Mouse (Mus musculus): ENCODE data around the gene Dazap2. TPM values are rescaled to one million over a fixed set of nuclear protein-coding genes. Genes with fewer than 3 reads are reported as not detected.

Dazap2 gene
- polyA plus RNA-seq, 1 experiment from 2014 or later: 130 TPM

- WGBS: 64% methylated on average over 11 of the region's 16 CpGs
These were observed 26.2 kb downstream of the Dazap2 start for GRCm38 (mm10) chr15:100641226-100641810.

GRCm38 (mm10) chr15:100642451-100642850 lies 27.3 kb downstream of the Dazap2 start:
- Histone ChIP-seq H3K9me3 (no peaks in the 10 kb centered on the region), H3K4me1 (0 out of 2 replicates have a peak, but pooled peaks cover under 1% of the 10 kb centered on the region), H3K9ac (no peak overlapping the region), H3K36me3 (no peaks in the 10 kb centered on the region), H3K27me3 (peaks cover 15% of the 10 kb centered on the region), H3K27ac (no peak overlapping the region), H3K4me3 (no peak overlapping the region), H3K4me2 (replicated peaks) (no peak overlapping the region)
- no peak for ATAC-seq (ENCODE audit: insufficient number of reproducible peaks, insufficient read depth, low FRiP score, low TSS enrichment)
- WGBS: 88% methylated on average over 7 of the region's 7 CpGs

More at GRCm38 (mm10) chr15:100641226-100641810, 26.2 kb downstream of the Dazap2 start:
- peaks cover 11% of the 10 kb centered on the region; the same call in 1 of the 2 replicates for H3K4me1 ChIP-seq
- no peak overlapping the region for H3K4me2 ChIP-seq (replicated peaks)
- no peak overlapping the region for H3K4me3 ChIP-seq
- ATAC-seq (ENCODE audit: insufficient number of reproducible peaks, insufficient read depth, low FRiP score, low TSS enrichment): no peak
- no peak overlapping the region for H3K9ac ChIP-seq
- no peaks in the 10 kb centered on the region for H3K9me3 ChIP-seq
- H3K36me3 ChIP-seq: no peaks in the 10 kb centered on the region
- H3K27me3 ChIP-seq: peaks cover 26% of the 10 kb centered on the region
- H3K27ac ChIP-seq: no peak overlapping the region

DNA sequence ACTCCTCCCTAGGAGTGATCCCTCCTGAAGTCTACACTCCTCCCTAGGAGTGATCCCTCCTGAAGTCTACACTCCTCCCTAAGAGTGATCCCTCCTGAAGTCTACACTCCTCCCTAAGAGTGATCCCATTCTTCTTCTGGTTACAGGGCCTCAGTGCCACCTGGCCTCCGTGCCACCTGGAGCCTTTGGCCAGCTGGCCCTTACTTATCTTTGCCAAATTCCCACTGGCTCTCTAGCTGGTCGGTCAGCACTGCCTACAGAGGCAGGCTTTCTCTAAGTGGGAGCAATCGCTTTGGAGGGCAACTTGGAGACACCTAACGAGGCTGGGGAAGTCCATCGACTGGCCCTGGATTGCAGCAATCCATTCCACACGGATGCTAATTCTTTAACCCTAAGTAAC lies 31.0 kb downstream of the Dazap2 start:
- Histone ChIP-seq H3K4me1 (no peaks in the 10 kb centered on the region), H3K4me3 (no peak overlapping the region), H3K27me3 (no peaks in the 10 kb centered on the region), H3K9ac (no peak overlapping the region), H3K9me3 (no peaks in the 10 kb centered on the region), H3K27ac (no peak overlapping the region), H3K36me3 (no peaks in the 10 kb centered on the region), H3K4me2 (replicated peaks) (no peak overlapping the region)
- 76% methylated on average over 6 of the region's 6 CpGs for WGBS
- no peak for ATAC-seq (ENCODE audit: insufficient number of reproducible peaks, insufficient read depth, low FRiP score, low TSS enrichment)

GRCm38 (mm10) chr15:100650111-100650510 lies 35.0 kb downstream of the Dazap2 start:
- H3K4me2 ChIP-seq (replicated peaks): no peak overlapping the region
- 0 out of 2 replicates have a peak, but pooled peaks cover 5% of the 10 kb centered on the region for H3K27me3 ChIP-seq
- no peak for ATAC-seq (ENCODE audit: insufficient number of reproducible peaks, insufficient read depth, low FRiP score, low TSS enrichment)
- 83% methylated on average over 10 of the region's 10 CpGs for WGBS
- H3K4me3 ChIP-seq: no peak overlapping the region
- no peak overlapping the region for H3K9ac ChIP-seq
- no peak overlapping the region for H3K27ac ChIP-seq
- no peaks in the 10 kb centered on the region for H3K9me3 ChIP-seq
- H3K36me3 ChIP-seq: no peaks in the 10 kb centered on the region
- no peaks in the 10 kb centered on the region for H3K4me1 ChIP-seq

GRCm38 (mm10) chr15:100651610-100652009 lies 36.5 kb downstream of the Dazap2 start:
- WGBS: 76% methylated on average over 9 of the region's 9 CpGs
- H3K27ac ChIP-seq: no peak overlapping the region
- ATAC-seq (ENCODE audit: insufficient number of reproducible peaks, insufficient read depth, low FRiP score, low TSS enrichment): no peak
- H3K4me3 ChIP-seq: no peak overlapping the region
- H3K27me3 ChIP-seq: 0 out of 2 replicates have a peak, but pooled peaks cover 5% of the 10 kb centered on the region
- no peak overlapping the region for H3K9ac ChIP-seq
- H3K4me1 ChIP-seq: no peaks in the 10 kb centered on the region
- H3K9me3 ChIP-seq: no peaks in the 10 kb centered on the region
- H3K36me3 ChIP-seq: no peaks in the 10 kb centered on the region
- no peak overlapping the region for H3K4me2 ChIP-seq (replicated peaks)

- no peak for ATAC-seq (ENCODE audit: insufficient number of reproducible peaks, insufficient read depth, low FRiP score, low TSS enrichment)
- H3K4me1 ChIP-seq: no peaks in the 10 kb centered on the region
- H3K4me3 ChIP-seq: no peak overlapping the region
- H3K36me3 ChIP-seq: no peaks in the 10 kb centered on the region
- H3K9ac ChIP-seq: no peak overlapping the region
- no peaks in the 10 kb centered on the region for H3K9me3 ChIP-seq
- H3K27ac ChIP-seq: no peak overlapping the region
- WGBS: 65% methylated on average over 1 of the region's 1 CpGs
- 0 out of 2 replicates have a peak, but pooled peaks cover 5% of the 10 kb centered on the region for H3K27me3 ChIP-seq
- H3K4me2 ChIP-seq (replicated peaks): no peak overlapping the region
These were observed 39.1 kb downstream of the Dazap2 start for GRCm38 (mm10) chr15:100654271-100654670.

DNA sequence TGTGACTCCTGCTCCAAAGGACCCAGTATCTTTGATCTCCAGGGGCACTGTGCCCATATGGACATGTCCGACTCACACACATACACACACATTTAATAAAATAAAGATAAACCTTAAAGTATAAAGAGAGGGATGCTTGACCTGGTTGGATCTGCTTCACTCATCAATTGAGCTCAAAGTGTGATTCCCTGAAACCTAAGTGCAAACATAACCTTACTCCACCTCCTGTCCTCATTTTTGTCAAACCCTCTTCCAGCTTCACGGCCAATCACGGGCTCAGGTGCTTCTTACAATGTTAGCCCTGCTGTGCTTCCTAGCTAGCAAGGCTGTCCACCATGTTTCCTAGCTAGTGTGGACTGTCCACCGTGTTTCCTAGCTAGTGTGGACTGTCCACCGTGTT lies 40.1 kb downstream of the Dazap2 start:
- Histone ChIP-seq H3K4me1 (no peaks in the 10 kb centered on the region), H3K27ac (no peak overlapping the region), H3K27me3 (0 out of 2 replicates have a peak, but pooled peaks cover 5% of the 10 kb centered on the region), H3K36me3 (no peaks in the 10 kb centered on the region), H3K4me3 (no peak overlapping the region), H3K9ac (no peak overlapping the region), H3K9me3 (no peaks in the 10 kb centered on the region), H3K4me2 (replicated peaks) (no peak overlapping the region)
- no peak for ATAC-seq (ENCODE audit: insufficient number of reproducible peaks, insufficient read depth, low FRiP score, low TSS enrichment)
- WGBS: 85% methylated on average over 5 of the region's 5 CpGs

DNA sequence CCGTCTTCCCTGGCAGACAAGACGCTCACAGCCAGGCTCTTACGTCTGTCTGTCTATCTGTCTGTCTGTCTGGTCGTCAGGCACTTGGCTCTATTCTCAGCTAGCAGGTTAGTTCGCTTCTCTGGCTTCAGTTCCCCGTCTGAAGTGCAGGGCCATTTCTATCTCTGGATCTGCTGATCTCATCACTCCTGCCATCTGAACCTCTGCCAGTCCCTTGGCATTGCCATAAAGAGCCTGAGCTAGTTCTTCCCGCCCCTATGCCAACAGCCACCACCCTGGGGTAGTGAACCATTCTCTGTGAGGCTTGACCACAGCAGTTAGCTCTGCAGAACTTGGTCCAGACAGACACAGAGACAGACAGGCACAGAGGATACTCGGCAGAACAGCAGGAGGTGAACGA lies 45.2 kb downstream of the Dazap2 start:
- no peaks in the 10 kb centered on the region for H3K4me1 ChIP-seq
- no peak overlapping the region for H3K9ac ChIP-seq

DNA sequence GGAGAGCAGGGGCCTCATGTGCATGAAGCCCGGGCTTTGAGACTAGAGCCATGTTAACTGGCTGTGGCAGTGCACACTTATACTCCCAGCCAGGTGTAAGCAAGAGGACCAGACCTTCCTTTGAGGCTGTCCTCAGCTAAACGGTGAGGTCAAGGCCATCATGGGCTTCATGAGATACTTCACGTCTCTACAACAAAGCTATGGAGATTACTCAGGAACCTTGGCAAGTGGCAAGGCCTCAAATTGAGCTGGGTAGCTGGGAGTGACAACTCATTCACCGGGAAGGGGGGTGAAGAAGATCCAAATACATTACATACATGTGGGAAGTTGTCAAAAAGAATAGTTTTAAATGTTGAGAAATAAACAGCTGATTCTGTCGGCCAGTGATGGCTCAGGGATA lies 45.7 kb downstream of the Dazap2 start:
- no peak overlapping the region for H3K9ac ChIP-seq
- no peaks in the 10 kb centered on the region for H3K4me1 ChIP-seq
- no peaks in the 10 kb centered on the region for H3K36me3 ChIP-seq
- 89% methylated on average over 5 of the region's 5 CpGs for WGBS
- no peak overlapping the region for H3K4me2 ChIP-seq (replicated peaks)
- no peaks in the 10 kb centered on the region for H3K9me3 ChIP-seq
- no peak overlapping the region for H3K4me3 ChIP-seq
- H3K27ac ChIP-seq: no peak overlapping the region
- H3K27me3 ChIP-seq: no peaks in the 10 kb centered on the region
- ATAC-seq (ENCODE audit: insufficient number of reproducible peaks, insufficient read depth, low FRiP score, low TSS enrichment): no peak

More for the DNA sequence above, 45.2 kb downstream of the Dazap2 start:
- H3K4me3 ChIP-seq: no peak overlapping the region
- H3K4me2 ChIP-seq (replicated peaks): no peak overlapping the region
- no peaks in the 10 kb centered on the region for H3K9me3 ChIP-seq
- no peaks in the 10 kb centered on the region for H3K36me3 ChIP-seq
- no peak overlapping the region for H3K27ac ChIP-seq
- 84% methylated on average over 9 of the region's 9 CpGs for WGBS
- no peak for ATAC-seq (ENCODE audit: insufficient number of reproducible peaks, insufficient read depth, low FRiP score, low TSS enrichment)
- no peaks in the 10 kb centered on the region for H3K27me3 ChIP-seq

- WGBS: 78% methylated on average over 9 of the region's 9 CpGs
- no peak overlapping the region for H3K9ac ChIP-seq
- no peak overlapping the region for H3K27ac ChIP-seq
- no peaks in the 10 kb centered on the region for H3K36me3 ChIP-seq
- 0 out of 2 replicates have a peak, but pooled peaks cover 2% of the 10 kb centered on the region for H3K27me3 ChIP-seq
- no peak for ATAC-seq (ENCODE audit: insufficient number of reproducible peaks, insufficient read depth, low FRiP score, low TSS enrichment)
- H3K4me3 ChIP-seq: no peak overlapping the region
- H3K4me2 ChIP-seq (replicated peaks): no peak overlapping the region
- peaks cover 4% of the 10 kb centered on the region; the same call in 1 of the 2 replicates for H3K4me1 ChIP-seq
- no peaks in the 10 kb centered on the region for H3K9me3 ChIP-seq
These were observed 49.7 kb downstream of the Dazap2 start for GRCm38 (mm10) chr15:100664813-100665274.

GRCm38 (mm10) chr15:100665411-100666218 lies 50.5 kb downstream of the Dazap2 start:
- 43% methylated on average over 9 of the region's 9 CpGs for WGBS
- ATAC-seq (ENCODE audit: insufficient number of reproducible peaks, insufficient read depth, low FRiP score, low TSS enrichment): no peak
- H3K4me2 ChIP-seq (replicated peaks): no peak overlapping the region
- no peak overlapping the region for H3K9ac ChIP-seq
- 0 out of 2 replicates have a peak, but pooled peaks cover 2% of the 10 kb centered on the region for H3K27me3 ChIP-seq
- no peak overlapping the region for H3K27ac ChIP-seq
- no peaks in the 10 kb centered on the region for H3K9me3 ChIP-seq
- no peaks in the 10 kb centered on the region for H3K36me3 ChIP-seq
- H3K4me1 ChIP-seq: peaks cover 4% of the 10 kb centered on the region; the same call in 1 of the 2 replicates
- no peak overlapping the region for H3K4me3 ChIP-seq
